Mouse (Mus musculus) hindbrain, postnatal 0 days (tissue): ENCODE results near the gene Prkn. TPM values are rescaled to one million over a fixed set of nuclear protein-coding genes. Genes with fewer than 3 reads are reported as not detected.
A peak's percentile ranks its signal among the peaks of the same experiment; 100 is the strongest.

Experiments
- ATAC-seq: fragments of 200-750 bp; cut with Nextera tagmentation; 2 replicates; pipeline ENCODE4 v1.8.0; 2017; ENCODE audit warnings: mild to moderate bottlenecking, moderate TSS enrichment, moderate library complexity
- DNase-seq: peaks from one replicate; pipeline ENCODE4 v3.0.0-alpha.2; 2015; ENCODE audit warnings: low spot score
- H3K27ac ChIP-seq: fragments of 300-500 bp; sonication (generic); 2 replicates; pipeline ENCODE4 v1.5.1; 2014; ENCODE audit warnings: mild to moderate bottlenecking
- H3K27me3 ChIP-seq: fragments of 300-500 bp; sonication (generic); 2 replicates; pipeline ENCODE4 v1.6.1; 2014; ENCODE audit warnings: low read length, mixed read lengths; ENCODE audit not compliant: insufficient read depth
- H3K36me3 ChIP-seq: fragments of 300-500 bp; sonication (generic); 2 replicates; pipeline ENCODE4 v1.6.1; 2014; ENCODE audit warnings: low read length, mixed read lengths; ENCODE audit not compliant: insufficient read depth
- H3K4me1 ChIP-seq: fragments of 300-500 bp; sonication (generic); 2 replicates; pipeline ENCODE4 v1.6.1; 2014; ENCODE audit warnings: antibody characterized with exemption, low read length, mixed read lengths; ENCODE audit not compliant: insufficient read depth
- H3K4me2 ChIP-seq: fragments of 300-500 bp; sonication (generic); 2 replicates; pipeline ENCODE4 v1.6.1; 2014; ENCODE audit warnings: low read depth, mild to moderate bottlenecking, low read length, moderate library complexity, mixed read lengths
- H3K4me3 ChIP-seq: fragments of 300-500 bp; sonication (generic); 2 replicates; pipeline ENCODE4 v1.5.1; 2014; ENCODE audit warnings: low read length
- H3K9ac ChIP-seq: fragments of 300-500 bp; sonication (generic); replicated peaks from 2 replicates; pipeline ENCODE4 v1.6.1; 2014; ENCODE audit warnings: mild to moderate bottlenecking, low read length, moderate library complexity, mixed read lengths
- H3K9me3 ChIP-seq: fragments of 300-500 bp; sonication (generic); 2 replicates; pipeline ENCODE4 v1.6.1; 2016; ENCODE audit warnings: low read length, mixed read lengths
- CTCF ChIP-seq: IDR thresholded peaks from 2 replicates; pipeline ENCODE4 v1.5.1; 2016; ENCODE audit warnings: antibody characterized with exemption, control low read depth, low read depth
- WGBS: fragments of 180-500 bp; shearing (Covaris S2); extraction: QIAGEN DNeasy Blood & Tissue Kit; methylation state at CpG from one replicate; pipeline ENCODE4 v1.1.7; 2014; 5-methylcytosine and 5-hydroxymethylcytosine counted together
- polyA plus RNA-seq: library from polyadenylated mRNA; unstranded; fragments of >200 nt; fragmentation: Nextera tagmentation; extraction: Ambion mirVana; gene quantifications from 2 replicates; pipeline ENCODE4 v1.2.1, GENCODE M21; 2015
- total RNA-seq: library from RNA; depleted of rRNA; stranded (reverse); fragments of >200 nt; gene quantifications from 2 replicates; pipeline ENCODE4 v1.2.3, GENCODE M21; 2014

The Prkn gene
- total and polyA plus RNA-seq, 2 experiments from 2014 or later, result 9.3 to 10.7 TPM

DNA sequence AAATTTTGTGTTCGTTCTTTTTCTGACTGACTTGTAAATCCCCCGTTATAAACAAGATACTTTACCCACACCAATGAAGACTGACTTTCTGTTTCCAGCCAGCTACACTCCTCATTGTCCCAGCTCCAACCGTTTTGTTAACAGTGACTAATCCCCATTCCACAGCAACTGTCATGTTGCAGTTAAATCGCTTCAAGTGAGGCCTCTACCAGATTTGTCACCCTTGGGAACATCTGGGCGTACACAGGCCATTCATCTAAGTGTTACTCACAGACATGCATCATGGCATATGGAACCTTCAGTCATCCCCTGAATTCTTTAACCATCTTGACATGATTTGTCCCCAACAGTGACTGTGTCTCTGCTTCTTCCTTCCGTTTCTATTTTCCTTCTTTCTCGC, 669.9 kb downstream of the Prkn start:
- no peak overlapping the region for H3K9ac ChIP-seq
- H3K4me3 ChIP-seq, result no peak overlapping the region
- H3K36me3 ChIP-seq, result no peaks in the 10 kb centered on the region
- DNase-seq, result no peak
- no peaks in the 10 kb centered on the region for H3K9me3 ChIP-seq
- H3K4me1 ChIP-seq, result no peaks in the 10 kb centered on the region
- 72% methylated on average over 7 of the region's 7 CpGs for WGBS
- no peak for ATAC-seq
- H3K4me2 ChIP-seq, result no peak overlapping the region
- TF ChIP-seq CTCF, result no peak
- no peaks in the 10 kb centered on the region for H3K27me3 ChIP-seq
- H3K27ac ChIP-seq, result no peak overlapping the region

DNA sequence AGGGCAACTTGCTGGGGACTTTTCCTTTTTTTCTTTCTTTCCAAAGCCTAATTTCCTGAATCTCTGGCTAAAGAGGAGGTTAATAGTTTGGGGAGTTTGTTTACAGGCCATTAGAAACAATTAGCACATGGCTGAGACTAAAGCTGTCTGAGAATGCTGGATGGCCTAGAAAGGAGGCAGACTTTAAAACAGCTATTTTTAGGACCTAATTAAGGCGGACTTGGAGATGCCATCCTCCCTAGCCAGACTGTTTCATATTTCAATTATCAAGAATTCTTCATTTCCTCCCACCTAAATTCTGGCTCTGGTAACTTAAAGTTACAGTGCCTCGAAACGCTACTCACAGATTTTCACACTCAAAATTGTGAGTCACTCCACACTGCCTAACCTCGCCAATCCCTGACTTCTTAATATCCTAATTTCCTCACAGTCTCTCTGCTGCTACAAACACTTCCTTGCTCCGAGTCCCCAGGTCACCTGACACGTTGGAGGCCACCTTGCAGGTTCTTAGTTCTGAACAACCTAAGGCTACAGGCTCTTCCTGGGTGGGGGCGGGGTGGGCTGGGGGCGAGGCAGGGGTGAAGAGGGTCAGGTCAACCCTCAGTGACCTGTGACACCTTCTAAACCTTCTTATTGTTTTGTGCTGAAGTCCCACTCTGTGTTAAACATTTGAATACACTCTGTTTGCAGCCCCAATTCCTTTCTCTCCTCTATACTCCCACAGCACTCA, 674.0 kb downstream of the Prkn start:
- H3K27ac ChIP-seq, result no peak overlapping the region
- H3K36me3 ChIP-seq, result no peaks in the 10 kb centered on the region
- H3K9me3 ChIP-seq, result no peaks in the 10 kb centered on the region
- H3K4me2 ChIP-seq, result no peak overlapping the region
- peak; percentile 10 for DNase-seq
- no peak overlapping the region for H3K9ac ChIP-seq
- no peaks in the 10 kb centered on the region for H3K27me3 ChIP-seq
- H3K4me1 ChIP-seq, result no peaks in the 10 kb centered on the region
- TF ChIP-seq CTCF, result no peak
- no peak for ATAC-seq
- no peak overlapping the region for H3K4me3 ChIP-seq
- 49% methylated on average over 8 of the region's 8 CpGs for WGBS

DNA sequence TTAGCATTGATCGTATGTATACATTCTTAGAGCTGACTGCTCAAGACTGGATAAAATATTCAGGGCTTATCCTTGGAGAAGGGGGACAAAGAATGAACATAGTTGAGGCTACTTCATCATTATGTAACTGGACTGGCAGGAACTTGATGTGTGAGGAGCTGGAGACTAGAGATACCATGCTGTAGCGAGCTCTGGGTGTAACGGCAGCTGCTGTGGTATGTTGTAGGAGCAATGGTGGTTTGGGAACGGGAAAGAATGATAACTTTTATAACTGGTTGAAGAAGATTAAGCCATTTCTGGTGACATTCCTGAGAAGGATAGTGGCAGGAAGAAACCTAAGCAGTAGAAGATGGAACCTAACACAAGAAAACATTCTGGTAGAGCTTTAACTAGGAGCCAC, 675.4 kb downstream of the Prkn start:
- TF ChIP-seq CTCF, result no peak
- Histone ChIP-seq H3K4me1 (no peaks in the 10 kb centered on the region), H3K4me3 (no peak overlapping the region), H3K9me3 (no peaks in the 10 kb centered on the region), H3K27ac (no peak overlapping the region), H3K36me3 (no peaks in the 10 kb centered on the region), H3K9ac (no peak overlapping the region), H3K4me2 (no peak overlapping the region), H3K27me3 (no peaks in the 10 kb centered on the region)
- ATAC-seq (no peak), DNase-seq (no peak)
- 92% methylated on average over 4 of the region's 4 CpGs for whole genome bisulfite sequencing

DNA sequence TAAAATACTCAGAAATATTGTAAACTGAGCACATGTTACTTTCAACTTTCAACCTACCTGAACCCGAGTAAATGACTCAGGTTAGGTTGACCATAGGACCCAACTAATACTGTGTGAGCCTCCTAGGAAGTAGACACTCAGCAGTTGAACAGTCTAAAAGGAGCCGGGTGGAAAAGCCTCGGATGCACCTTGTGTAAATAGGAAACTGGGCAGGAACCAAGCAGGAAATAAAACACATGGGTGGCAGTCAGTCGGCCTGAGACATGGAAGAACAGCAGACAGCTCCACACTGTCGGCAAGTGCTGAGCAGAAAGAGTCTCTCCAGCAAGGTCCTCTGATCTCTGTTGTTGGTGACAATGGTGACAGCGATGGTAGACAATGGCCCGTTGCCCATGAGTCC, 676.0 kb downstream of the Prkn start:
- Histone ChIP-seq H3K36me3 (no peaks in the 10 kb centered on the region), H3K4me2 (no peak overlapping the region), H3K9me3 (no peaks in the 10 kb centered on the region), H3K27ac (no peak overlapping the region), H3K27me3 (no peaks in the 10 kb centered on the region), H3K4me1 (no peaks in the 10 kb centered on the region), H3K9ac (no peak overlapping the region), H3K4me3 (no peak overlapping the region)
- WGBS, result 88% methylated on average over 7 of the region's 7 CpGs
- TF ChIP-seq CTCF, result no peak
- DNase-seq, result no peak
- ATAC-seq, result no peak

DNA sequence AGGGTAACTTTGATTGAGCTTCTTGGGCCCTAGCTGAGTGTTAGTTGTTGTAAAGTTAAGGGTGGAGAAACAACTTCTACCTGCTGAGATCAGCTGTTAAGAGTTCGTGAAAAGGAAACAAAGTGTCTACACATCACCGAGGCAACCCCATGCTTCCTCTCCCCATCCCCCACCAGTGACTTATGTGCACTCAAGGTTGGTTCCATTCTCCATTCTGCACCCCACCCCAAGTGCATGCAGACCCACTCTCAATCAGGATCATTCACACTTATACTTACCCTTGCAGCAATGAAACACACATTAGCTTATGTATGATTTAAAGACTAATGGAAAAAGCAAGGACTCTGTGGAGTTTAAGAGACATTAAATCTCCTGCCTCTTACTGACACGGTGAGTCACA, 691.9 kb downstream of the Prkn start:
- no peak for ATAC-seq
- WGBS, result 33% methylated on average over 3 of the region's 3 CpGs
- H3K36me3 ChIP-seq, result no peaks in the 10 kb centered on the region
- no peaks in the 10 kb centered on the region for H3K9me3 ChIP-seq
- H3K9ac ChIP-seq, result no peak overlapping the region
- H3K27ac ChIP-seq, result no peak overlapping the region
- H3K4me2 ChIP-seq, result no peak overlapping the region
- TF ChIP-seq CTCF, result no peak
- no peak for DNase-seq
- no peaks in the 10 kb centered on the region for H3K27me3 ChIP-seq
- no peak overlapping the region for H3K4me3 ChIP-seq
- H3K4me1 ChIP-seq, result 0 out of 2 replicates have a peak, but pooled peaks cover 3% of the 10 kb centered on the region

DNA sequence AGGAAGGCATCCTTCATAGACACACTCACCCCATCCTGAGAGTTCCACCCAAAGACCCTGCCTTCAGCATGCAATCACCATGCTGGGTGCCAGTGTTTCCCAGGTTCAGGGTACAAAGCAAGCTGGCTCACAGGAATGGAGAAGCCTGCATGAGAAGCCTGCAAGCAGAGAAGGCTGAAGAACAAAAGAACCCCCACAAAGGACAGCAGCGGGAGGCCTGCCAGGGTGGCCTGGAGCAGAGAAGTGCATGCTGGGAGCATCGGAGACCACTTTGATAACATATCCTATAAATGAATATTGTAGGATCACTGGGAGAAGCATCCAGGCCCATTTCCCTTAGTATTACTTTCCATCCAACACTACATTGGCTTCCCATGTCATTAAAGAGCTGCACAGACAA, 692.6 kb downstream of the Prkn start:
- no peaks in the 10 kb centered on the region for H3K27me3 ChIP-seq
- WGBS, result 30% methylated on average over 2 of the region's 2 CpGs
- TF ChIP-seq CTCF, result no peak
- 0 out of 2 replicates have a peak, but pooled peaks cover 3% of the 10 kb centered on the region for H3K4me1 ChIP-seq
- no peak overlapping the region for H3K4me3 ChIP-seq
- no peak overlapping the region for H3K27ac ChIP-seq
- DNase-seq (no peak), ATAC-seq (no peak)
- no peak overlapping the region for H3K9ac ChIP-seq
- H3K9me3 ChIP-seq, result no peaks in the 10 kb centered on the region
- no peak overlapping the region for H3K4me2 ChIP-seq
- H3K36me3 ChIP-seq, result no peaks in the 10 kb centered on the region

DNA sequence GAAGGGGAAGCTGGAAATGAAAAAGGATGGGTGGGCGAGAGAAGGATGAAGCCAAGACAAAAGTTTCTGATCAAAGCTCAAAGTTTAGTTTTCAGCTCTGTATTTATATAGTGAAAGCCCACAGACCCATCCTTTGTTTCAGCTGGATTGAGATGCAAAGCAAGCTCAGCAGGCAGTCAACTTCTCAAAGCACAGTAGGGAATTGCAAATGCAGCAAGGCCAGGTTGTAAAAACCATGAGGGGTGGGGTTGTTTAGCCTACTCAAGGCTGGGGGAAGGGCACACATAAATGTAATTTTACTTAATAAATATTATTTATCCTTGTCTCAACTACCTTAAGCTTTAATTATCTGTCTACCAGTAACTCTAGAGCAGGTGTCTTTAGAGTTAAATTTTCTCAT, 693.7 kb downstream of the Prkn start:
- no peak overlapping the region for H3K27ac ChIP-seq
- 0 out of 2 replicates have a peak, but pooled peaks cover 3% of the 10 kb centered on the region for H3K4me1 ChIP-seq
- DNase-seq, result no peak
- ATAC-seq, result no peak
- no peak overlapping the region for H3K4me2 ChIP-seq
- H3K36me3 ChIP-seq, result no peaks in the 10 kb centered on the region
- H3K27me3 ChIP-seq, result no peaks in the 10 kb centered on the region
- 40% methylated on average over 1 of the region's 1 CpGs for WGBS
- H3K4me3 ChIP-seq, result no peak overlapping the region
- TF ChIP-seq CTCF, result no peak
- H3K9ac ChIP-seq, result no peak overlapping the region
- H3K9me3 ChIP-seq, result no peaks in the 10 kb centered on the region
